Mouse (Mus musculus) liver, adult 2 months (tissue): ENCODE results near the gene Plekhf1. TPM values are rescaled to one million over a fixed set of nuclear protein-coding genes. Genes with fewer than 3 reads are reported as not detected.

Source experiments
- DNase-seq: peaks from one replicate; pipeline ENCODE4 v3.0.0-alpha.2; 2011; ENCODE audit warnings: low read depth, low spot score; ENCODE audit errors: extremely low read depth
- H3K27ac ChIP-seq: fragments of 200-500 bp; replicated peaks from 2 replicates; pipeline ENCODE4 v1.5.1; 2012; ENCODE audit warnings: low read depth, mild to moderate bottlenecking, control low read depth, inconsistent platforms, low read length; ENCODE audit not compliant: insufficient read depth
- H3K27me3 ChIP-seq: fragments of 200-500 bp; 2 replicates; pipeline ENCODE4 v1.6.1; 2012; ENCODE audit warnings: mild to moderate bottlenecking, moderate library complexity, low read length, inconsistent platforms; ENCODE audit not compliant: control insufficient read depth, insufficient read depth
- H3K36me3 ChIP-seq: fragments of 200-500 bp; 2 replicates; pipeline ENCODE4 v1.6.1; 2012; ENCODE audit warnings: low read length, inconsistent platforms; ENCODE audit not compliant: control insufficient read depth, insufficient read depth
- H3K4me1 ChIP-seq: fragments of 200-500 bp; 2 replicates; pipeline ENCODE4 v1.6.1; 2011; ENCODE audit warnings: low read length; ENCODE audit not compliant: control insufficient read depth, insufficient read depth
- H3K4me3 ChIP-seq: fragments of 200-500 bp; 2 replicates; pipeline ENCODE4 v1.5.1; 2011; ENCODE audit warnings: low read depth, mild to moderate bottlenecking, control low read depth, low read length, moderate library complexity; ENCODE audit not compliant: insufficient read depth
- H3K79me2 ChIP-seq: fragments of 200-500 bp; 2 replicates; pipeline ENCODE4 v1.6.1; 2012; ENCODE audit warnings: inconsistent platforms, mild to moderate bottlenecking, low read length, moderate library complexity; ENCODE audit not compliant: control insufficient read depth, insufficient read depth
- H3K9ac ChIP-seq: fragments of 200-500 bp; 2 replicates; pipeline ENCODE4 v1.6.1; 2012; ENCODE audit warnings: low read depth, mild to moderate bottlenecking, control low read depth, inconsistent platforms, low read length
- CTCF ChIP-seq: fragments of 200-500 bp; IDR thresholded peaks from 2 replicates; pipeline ENCODE4 v1.5.1; 2011; ENCODE audit warnings: low read depth, low read length, control low read depth
- POLR2A ChIP-seq: fragments of 200-500 bp; IDR thresholded peaks from 2 replicates; pipeline ENCODE4 v1.6.1; 2011; ENCODE audit warnings: low read length, control low read depth; ENCODE audit not compliant: insufficient read depth; ENCODE audit errors: extremely low read depth
- WGBS: fragments of 180-500 bp; shearing (Covaris S2); methylation state at CpG from one replicate; pipeline ENCODE4 v1.1.7; 2018; 5-methylcytosine and 5-hydroxymethylcytosine counted together
- polyA plus RNA-seq: library from polyadenylated mRNA; depleted of rRNA; stranded (reverse); fragments of >200 nt; gene quantifications from 2 replicates; pipeline ENCODE4 v1.2.3, GENCODE M21; 2012; rRNA removed
- total RNA-seq: library from RNA; depleted of rRNA; stranded (reverse); fragments of >200 nt; gene quantifications from 2 replicates; pipeline ENCODE4 v1.2.3, GENCODE M21; 2014; rRNA removed

Plekhf1 gene
- total RNA-seq (3.4 and 6.6 TPM in 2 replicates), polyA plus RNA-seq (2.5 and 3.2 TPM in 2 replicates)

- peak within 1 kb of the TSS; percentile 78 for H3K27ac ChIP-seq
- no peaks in the 10 kb centered on the region for H3K36me3 ChIP-seq
- peak within 1 kb of the TSS; percentile 72 for H3K4me3 ChIP-seq
- peak; percentile 82 for DNase-seq
- no peaks in the 10 kb centered on the region for H3K27me3 ChIP-seq
- peaks cover 22% of the 10 kb centered on the region for H3K4me1 ChIP-seq
- peak within 1 kb of the TSS; percentile 86 for H3K9ac ChIP-seq
- H3K79me2 ChIP-seq, result peaks cover 7% of the 10 kb centered on the region; the same call in 1 of the 2 replicates
- WGBS, result under 1% methylated on average over 36 of the region's 36 CpGs
- TF ChIP-seq POLR2A, result peak; percentile 94
- no peak for TF ChIP-seq CTCF
Observed at GRCm38 (mm10) chr7:38227900-38228298, at the start of gene Plekhf1. Gene Plekhf1 (minus strand): TSS chr7:38228016.

- Histone ChIP-seq H3K36me3 (no peaks in the 10 kb centered on the region; the same call in 1 of the 2 replicates), H3K9ac (no peak overlapping the region)
Observed at GRCm38 (mm10) chr7:38272551-38272950, 44.7 kb upstream of the Plekhf1 start.

GRCm38 (mm10) chr7:38271859-38272258 lies 44.0 kb upstream of the Plekhf1 start:
- 3% methylated on average over 4 of the region's 4 CpGs for WGBS
- Histone ChIP-seq H3K79me2 (peaks cover 3% of the 10 kb centered on the region; the same call in 1 of the 2 replicates), H3K4me1 (peaks cover 4% of the 10 kb centered on the region), H3K36me3 (no peaks in the 10 kb centered on the region; the same call in none of the 2 replicates), H3K27me3 (no peaks in the 10 kb centered on the region), H3K27ac (no peak overlapping the region), H3K4me3 (peak overlapping the region; percentile 25; the same call in 1 of the 2 replicates), H3K9ac (no peak overlapping the region)
- no peak for TF ChIP-seq CTCF
- no peak for TF ChIP-seq POLR2A
- DNase-seq, result no peak

More at GRCm38 (mm10) chr7:38272551-38272950, 44.7 kb upstream of the Plekhf1 start:
- Histone ChIP-seq H3K27ac (no peak overlapping the region), H3K4me3 (no peak overlapping the region), H3K27me3 (no peaks in the 10 kb centered on the region), H3K4me1 (peaks cover 4% of the 10 kb centered on the region), H3K79me2 (peaks cover 3% of the 10 kb centered on the region; the same call in 1 of the 2 replicates)
- DNase-seq, result no peak
- no peak for TF ChIP-seq CTCF

- H3K79me2 ChIP-seq, result peaks cover 3% of the 10 kb centered on the region; the same call in 1 of the 2 replicates
- peak overlapping the region; percentile 87 for H3K9ac ChIP-seq
- H3K27me3 ChIP-seq, result no peaks in the 10 kb centered on the region
- H3K4me1 ChIP-seq, result peaks cover 4% of the 10 kb centered on the region
- H3K4me3 ChIP-seq, result peak overlapping the region; percentile 74
- 1% methylated on average over 11 of the region's 11 CpGs for WGBS
- DNase-seq, result no peak
- H3K27ac ChIP-seq, result peak overlapping the region; percentile 77
- H3K36me3 ChIP-seq, result peaks cover 2% of the 10 kb centered on the region
- TF ChIP-seq CTCF, result no peak
- TF ChIP-seq POLR2A, result no peak
Observed at GRCm38 (mm10) chr7:38271511-38271811, 43.6 kb upstream of the Plekhf1 start.

- Histone ChIP-seq H3K36me3 (peaks cover 3% of the 10 kb centered on the region), H3K27me3 (no peaks in the 10 kb centered on the region), H3K4me3 (peak within 1 kb of the TSS; percentile 74), H3K79me2 (peaks cover 3% of the 10 kb centered on the region; the same call in 1 of the 2 replicates), H3K9ac (peak within 1 kb of the TSS; percentile 87), H3K27ac (peak within 1 kb of the TSS; percentile 77), H3K4me1 (peaks cover 4% of the 10 kb centered on the region)
- peak; percentile 61 for TF ChIP-seq POLR2A
- no peak for TF ChIP-seq CTCF
- peak; percentile 75 for DNase-seq
- under 1% methylated on average over 38 of the region's 38 CpGs for WGBS
Observed at GRCm38 (mm10) chr7:38270703-38271510, 43.1 kb upstream of the Plekhf1 start, which contains the start of gene Pop4. Gene Pop4 (minus strand): TSS chr7:38271423.
